Mouse (Mus musculus) stomach, embryonic 14.5 days (tissue): Measurements from ENCODE around the gene Hira. TPM values are rescaled to one million over a fixed set of nuclear protein-coding genes. Genes with fewer than 3 reads are reported as not detected.
"Not testable (repeated sequence)": the region's sequence is repeated elsewhere in the genome, so short reads cannot be mapped to it uniquely, and the experiment has no call there.

Source experiments
- ATAC-seq: fragments of 200-750 bp; cut with Nextera tagmentation; 2 replicates; pipeline ENCODE4 v1.8.0; 2017; ENCODE audit warnings: low read depth, moderate TSS enrichment; ENCODE audit not compliant: insufficient number of reproducible peaks, insufficient read depth, low FRiP score
- H3K27ac ChIP-seq: fragments of 300-500 bp; sonication (generic); 2 replicates; pipeline ENCODE4 v1.5.1; 2014; ENCODE audit warnings: mild to moderate bottlenecking, low read length, moderate library complexity, mixed read lengths
- H3K27me3 ChIP-seq: fragments of 300-500 bp; sonication (generic); 2 replicates; pipeline ENCODE4 v1.6.1; 2014; ENCODE audit warnings: low read length, control low read depth, mixed read lengths; ENCODE audit not compliant: control insufficient read depth, insufficient read depth
- H3K36me3 ChIP-seq: fragments of 300-500 bp; sonication (generic); 2 replicates; pipeline ENCODE4 v1.6.1; 2014; ENCODE audit warnings: mild to moderate bottlenecking, control low read depth, low read length, moderate library complexity, mixed read lengths; ENCODE audit not compliant: control insufficient read depth, insufficient read depth
- H3K4me1 ChIP-seq: fragments of 300-500 bp; sonication (generic); 2 replicates; pipeline ENCODE4 v1.6.1; 2014; ENCODE audit warnings: low read length, control low read depth, mixed read lengths; ENCODE audit not compliant: control insufficient read depth, insufficient read depth
- H3K4me2 ChIP-seq: fragments of 300-500 bp; sonication (generic); replicated peaks from 2 replicates; pipeline ENCODE4 v1.6.1; 2014; ENCODE audit warnings: low read depth, low read length, control low read depth
- H3K4me3 ChIP-seq: fragments of 300-500 bp; sonication (generic); 2 replicates; pipeline ENCODE4 v1.5.1; 2014; ENCODE audit warnings: low read depth, low read length, control low read depth
- H3K9ac ChIP-seq: fragments of 300-500 bp; sonication (generic); replicated peaks from 2 replicates; pipeline ENCODE4 v1.6.1; 2014; ENCODE audit warnings: low read depth, mild to moderate bottlenecking, control low read depth, low read length, moderate library complexity, mixed read lengths
- H3K9me3 ChIP-seq: fragments of 300-500 bp; sonication (generic); 2 replicates; pipeline ENCODE4 v1.6.1; 2016; ENCODE audit warnings: low read depth, low read length, control low read depth; ENCODE audit not compliant: control insufficient read depth
- WGBS: fragments of 180-500 bp; shearing (Covaris S2); extraction: QIAGEN DNeasy Blood & Tissue Kit; methylation state at CpG from one replicate; pipeline ENCODE4 v1.1.7; 2014; 5-methylcytosine and 5-hydroxymethylcytosine counted together
- polyA plus RNA-seq: library from polyadenylated mRNA; unstranded; fragments of >200 nt; fragmentation: Nextera tagmentation; extraction: Ambion mirVana; gene quantifications from 2 replicates; pipeline ENCODE4 v1.2.1, GENCODE M21; 2014

Gene Hira
- polyA plus RNA-seq, 1 experiment from 2014 or later, result 16.3 TPM

DNA sequence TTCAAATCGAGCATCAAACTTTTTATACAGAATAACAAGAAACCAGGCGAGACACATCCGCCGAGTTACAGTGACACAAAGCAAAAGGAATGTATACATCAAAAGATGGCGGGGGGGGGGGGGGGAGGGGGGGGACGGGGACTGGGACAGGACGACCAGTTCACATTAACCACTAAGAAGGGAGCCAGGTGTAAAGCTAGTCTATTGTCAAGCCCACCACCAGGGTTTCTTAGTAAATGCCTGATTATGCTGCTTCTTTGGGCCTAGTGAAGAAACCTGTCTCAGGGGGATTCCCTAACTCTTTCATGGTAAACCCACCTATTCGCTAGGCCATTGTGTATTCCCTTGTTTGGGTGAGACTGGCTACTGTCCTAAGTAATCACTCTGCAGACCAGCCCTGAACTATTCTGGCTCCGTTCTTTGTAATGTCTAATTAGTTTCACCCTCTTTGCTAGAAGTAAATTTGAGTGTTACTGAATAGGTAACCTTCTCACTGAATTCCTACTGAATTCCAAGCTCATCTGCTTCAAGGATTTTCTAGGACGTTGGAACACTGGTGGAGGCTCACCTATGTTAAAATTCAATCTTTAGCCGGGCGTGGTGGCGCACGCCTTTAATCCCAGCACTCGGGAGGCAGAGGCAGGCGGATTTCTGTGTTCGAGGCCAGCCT is 27.2 kb upstream of the Hira start:
- H3K9me3 ChIP-seq, H3K4me1 ChIP-seq, H3K36me3 ChIP-seq, H3K4me2 ChIP-seq, ATAC-seq, H3K4me3 ChIP-seq, H3K9ac ChIP-seq, H3K27me3 ChIP-seq, H3K27ac ChIP-seq: not testable (repeated sequence)
- WGBS, result 86% methylated on average over 16 of the region's 17 CpGs

DNA sequence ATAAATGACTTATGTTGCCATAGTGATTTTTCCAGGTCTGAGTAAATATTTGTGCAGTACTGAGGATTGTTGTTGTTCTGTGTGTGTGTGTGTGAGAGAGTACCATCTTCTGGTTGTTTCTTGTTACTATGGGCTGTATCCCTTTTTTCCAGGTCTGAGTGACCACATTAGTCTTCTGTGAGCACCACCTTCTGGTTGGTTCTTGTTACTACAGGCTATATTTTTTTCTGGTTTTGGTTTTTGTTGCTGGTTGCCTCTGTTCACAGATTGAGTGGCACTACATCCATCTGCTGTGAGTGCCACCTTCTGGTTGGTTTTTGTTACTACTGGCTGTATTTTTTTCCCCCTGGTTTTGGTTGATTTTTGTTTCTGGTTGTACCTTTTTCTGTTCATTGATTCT is 18.3 kb upstream of the Hira start:
- ATAC-seq, result no peak
- Histone ChIP-seq H3K36me3 (no peaks in the 10 kb centered on the region), H3K4me3 (no peak overlapping the region), H3K27me3 (no peaks in the 10 kb centered on the region), H3K4me1 (no peaks in the 10 kb centered on the region), H3K9me3 (no peaks in the 10 kb centered on the region), H3K9ac (no peak overlapping the region), H3K27ac (no peak overlapping the region), H3K4me2 (no peak overlapping the region)

GRCm38 (mm10) chr16:18860186-18860585 is 16.7 kb upstream of the Hira start:
- no peak for ATAC-seq
- no peaks in the 10 kb centered on the region for H3K36me3 ChIP-seq
- H3K9me3 ChIP-seq, result no peaks in the 10 kb centered on the region
- H3K4me2 ChIP-seq, result no peak overlapping the region
- no peaks in the 10 kb centered on the region for H3K4me1 ChIP-seq
- H3K27me3 ChIP-seq, result no peaks in the 10 kb centered on the region
- no peak overlapping the region for H3K9ac ChIP-seq
- WGBS, result 66% methylated on average over 1 of the region's 1 CpGs
- H3K27ac ChIP-seq, result no peak overlapping the region
- H3K4me3 ChIP-seq, result no peak overlapping the region

- not testable (repeated sequence) for H3K9ac ChIP-seq, H3K4me1 ChIP-seq, H3K27ac ChIP-seq, H3K9me3 ChIP-seq, H3K4me2 ChIP-seq, H3K27me3 ChIP-seq, ATAC-seq, H3K4me3 ChIP-seq
- 74% methylated on average over 1 of the region's 1 CpGs for WGBS
- peaks cover 26% of the 10 kb centered on the region for H3K36me3 ChIP-seq
Observed at GRCm38 (mm10) chr16:18870495-18870894, 6.3 kb upstream of the Hira start.

GRCm38 (mm10) chr16:18876091-18876441 is 771 bp upstream of the Hira start:
- peak; percentile 16; the same call in 1 of the 2 replicates for ATAC-seq
- peak overlapping the region; percentile 93 for H3K27ac ChIP-seq
- no peaks in the 10 kb centered on the region for H3K27me3 ChIP-seq
- peak overlapping the region; percentile 81 for H3K4me3 ChIP-seq
- no peaks in the 10 kb centered on the region for H3K9me3 ChIP-seq
- peaks cover 4% of the 10 kb centered on the region; the same call in 1 of the 2 replicates for H3K4me1 ChIP-seq
- peak overlapping the region; percentile 90 for H3K9ac ChIP-seq
- H3K36me3 ChIP-seq, result peaks cover 26% of the 10 kb centered on the region
- 2% methylated on average over 17 of the region's 17 CpGs for WGBS
- H3K4me2 ChIP-seq, result peak overlapping the region; percentile 73

GRCm38 (mm10) chr16:18877386-18878090 is 701 bp downstream of the Hira start:
- ATAC-seq, result peak; percentile 35; the same call in 1 of the 2 replicates

DNA sequence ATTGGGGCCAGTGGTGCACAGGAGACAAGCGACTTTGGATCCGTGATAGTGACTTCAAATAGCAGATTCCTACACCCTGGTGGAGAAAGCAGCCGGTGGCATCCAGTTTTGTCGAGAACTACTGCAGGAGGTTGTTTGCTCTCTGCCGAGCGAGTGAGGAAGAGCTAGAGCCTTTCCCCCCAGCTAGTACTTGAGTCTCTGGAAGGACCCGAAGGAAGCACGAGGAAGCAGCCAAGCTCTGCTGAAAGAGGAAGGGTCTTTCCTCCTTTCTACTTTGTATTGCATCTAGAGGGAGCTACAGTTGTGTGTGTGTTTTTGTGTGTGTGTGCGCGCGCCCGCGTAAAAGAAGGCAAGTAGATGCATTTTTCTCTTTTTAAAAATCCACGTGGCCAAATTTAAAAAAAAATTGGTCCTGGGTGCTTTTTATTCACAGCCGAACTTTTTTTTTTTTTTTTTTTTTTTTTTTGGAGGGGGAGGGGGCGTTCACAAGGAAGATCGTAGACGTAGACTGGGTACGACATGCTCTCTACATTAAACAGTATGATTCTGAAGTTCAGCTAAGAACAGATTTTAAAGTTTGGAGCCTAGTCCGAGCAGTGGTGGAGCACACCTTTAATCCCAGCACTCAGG is 1.4 kb downstream of the Hira start:
- Histone ChIP-seq H3K36me3 (peaks cover 9% of the 10 kb centered on the region), H3K4me2 (peak overlapping the region; percentile 73), H3K4me1 (peaks cover 4% of the 10 kb centered on the region; the same call in 1 of the 2 replicates), H3K27ac (peak overlapping the region; percentile 93), H3K4me3 (peak overlapping the region; percentile 81), H3K9me3 (no peaks in the 10 kb centered on the region), H3K27me3 (no peaks in the 10 kb centered on the region), H3K9ac (peak overlapping the region; percentile 90)
- 22% methylated on average over 20 of the region's 20 CpGs for WGBS
- ATAC-seq, result no peak

More at GRCm38 (mm10) chr16:18877386-18878090, 701 bp downstream of the Hira start:
- Histone ChIP-seq H3K4me1 (peaks cover 4% of the 10 kb centered on the region; the same call in 1 of the 2 replicates), H3K4me2 (peak overlapping the region; percentile 73), H3K9me3 (no peaks in the 10 kb centered on the region), H3K9ac (peak overlapping the region; percentile 90), H3K27ac (peak overlapping the region; percentile 93), H3K36me3 (peaks cover 14% of the 10 kb centered on the region), H3K4me3 (peak overlapping the region; percentile 81), H3K27me3 (no peaks in the 10 kb centered on the region)
- WGBS, result under 1% methylated on average over 42 of the region's 43 CpGs

GRCm38 (mm10) chr16:18884044-18884443 is 7.2 kb downstream of the Hira start:
- H3K9me3 ChIP-seq, result no peaks in the 10 kb centered on the region
- no peak overlapping the region for H3K27ac ChIP-seq
- no peak for ATAC-seq
- no peak overlapping the region for H3K4me2 ChIP-seq
- no peaks in the 10 kb centered on the region for H3K27me3 ChIP-seq
- H3K4me1 ChIP-seq, result 0 out of 2 replicates have a peak, but pooled peaks cover 4% of the 10 kb centered on the region
- no peaks in the 10 kb centered on the region; the same call in 1 of the 2 replicates for H3K36me3 ChIP-seq
- no peak overlapping the region for H3K4me3 ChIP-seq
- no peak overlapping the region for H3K9ac ChIP-seq
